Mouse (Mus musculus): ENCODE measurements around the gene Zc3h13. TPM values are rescaled to one million over a fixed set of nuclear protein-coding genes. Genes with fewer than 3 reads are reported as not detected.

Gene Zc3h13
- polyA plus RNA-seq, 1 experiment from 2014 or later: 19.9 TPM

DNA sequence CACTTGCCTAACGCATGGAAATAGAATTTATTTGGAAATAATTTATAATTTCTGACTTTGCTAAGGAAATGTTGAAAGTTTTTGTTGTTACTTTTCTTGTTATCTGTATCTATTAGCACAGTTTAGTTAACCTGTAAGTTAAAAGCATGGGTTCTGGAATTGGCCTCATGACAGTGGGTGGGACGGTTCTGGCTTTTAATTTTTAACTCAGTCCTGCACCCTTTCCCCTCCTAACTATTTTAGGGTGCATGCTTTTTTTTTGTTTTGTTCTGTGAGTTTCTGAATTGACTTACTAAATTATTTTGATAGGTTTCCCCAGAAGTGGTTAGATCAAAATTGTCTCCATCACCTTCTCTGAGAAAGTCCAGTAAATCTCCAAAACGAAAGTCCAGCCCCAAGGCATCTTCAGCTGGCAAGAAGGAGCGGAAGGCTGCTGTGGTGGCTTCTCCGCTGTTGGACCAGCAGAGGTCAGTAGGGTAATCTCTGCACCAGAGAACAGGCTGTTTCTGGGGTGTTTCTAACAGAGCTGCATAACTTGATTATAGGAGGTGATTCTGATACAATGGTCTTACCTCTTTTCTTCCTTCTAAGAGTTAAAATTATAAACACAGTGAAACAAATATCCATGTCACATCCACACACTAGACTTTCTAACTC, 25.3 kb downstream of the Zc3h13 start:
- Histone ChIP-seq H3K4me2 (ENCODE audit: low read depth, low read length) (no peak overlapping the region), H3K36me3 (ENCODE audit: control insufficient read depth, insufficient read depth, low read length) (no peaks in the 10 kb centered on the region), H3K4me1 (ENCODE audit: control insufficient read depth, insufficient read depth, low read length) (no peaks in the 10 kb centered on the region), H3K9ac (ENCODE audit: low read depth, low read length) (no peak overlapping the region), H3K9me3 (ENCODE audit: control insufficient read depth, low read length) (no peaks in the 10 kb centered on the region), H3K27me3 (replicated peaks; ENCODE audit: control insufficient read depth, insufficient read depth, low read length) (no peaks in the 10 kb centered on the region), H3K4me3 (ENCODE audit: low read length) (no peak overlapping the region), H3K27ac (ENCODE audit: low read length) (no peak overlapping the region)
- WGBS: 60% methylated on average over 5 of the region's 5 CpGs
- no peak for ATAC-seq

DNA sequence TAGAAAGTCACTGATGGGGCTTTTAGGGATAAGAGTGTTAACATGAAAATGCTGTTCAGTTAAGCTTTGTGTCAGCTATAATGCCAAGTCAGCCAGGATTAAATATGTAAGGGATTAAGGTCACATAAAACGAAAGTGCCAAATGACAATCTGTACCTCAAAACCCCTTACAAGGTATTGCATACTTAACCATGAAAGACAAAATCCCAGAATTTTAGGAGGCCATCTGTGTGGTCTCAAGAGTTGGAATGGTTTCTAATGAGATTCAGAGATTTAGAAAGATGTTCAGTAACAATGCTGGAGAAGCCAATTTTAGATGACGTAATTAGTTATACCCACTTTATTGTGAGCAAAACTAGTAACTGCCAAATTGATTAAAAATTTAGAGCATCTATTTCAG, 30.3 kb downstream of the Zc3h13 start:
- no peaks in the 10 kb centered on the region for H3K9me3 ChIP-seq (ENCODE audit: control insufficient read depth, low read length)
- H3K27ac ChIP-seq (ENCODE audit: low read length): no peak overlapping the region
- no peaks in the 10 kb centered on the region for H3K36me3 ChIP-seq (ENCODE audit: control insufficient read depth, insufficient read depth, low read length)
- no peak overlapping the region for H3K4me3 ChIP-seq (ENCODE audit: low read length)
- H3K4me2 ChIP-seq (ENCODE audit: low read depth, low read length): no peak overlapping the region
- no peaks in the 10 kb centered on the region for H3K4me1 ChIP-seq (ENCODE audit: control insufficient read depth, insufficient read depth, low read length)
- no peak for ATAC-seq
- 86% methylated on average over 2 of the region's 2 CpGs for WGBS
- no peak overlapping the region for H3K9ac ChIP-seq (ENCODE audit: low read depth, low read length)
- no peaks in the 10 kb centered on the region for H3K27me3 ChIP-seq (replicated peaks; ENCODE audit: control insufficient read depth, insufficient read depth, low read length)

DNA sequence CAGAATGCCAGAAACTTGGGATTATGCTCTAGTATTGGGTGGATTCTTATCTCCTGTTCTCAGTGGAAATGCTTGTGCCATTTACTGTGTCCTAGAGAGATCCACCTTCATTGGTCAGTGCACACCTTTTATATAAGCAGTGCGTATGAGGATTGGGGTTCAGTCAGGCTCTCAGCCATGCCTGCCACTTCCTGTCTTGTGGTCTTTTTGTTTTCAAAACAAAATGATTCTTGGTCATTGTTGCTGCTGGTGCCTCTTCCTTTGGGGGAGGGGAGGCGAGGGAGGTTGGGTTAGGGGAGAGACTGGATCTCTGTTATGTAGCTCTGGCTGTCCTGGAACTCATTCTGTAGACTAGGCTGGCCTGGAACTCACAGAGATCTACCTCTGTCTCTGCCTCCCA, 34.6 kb downstream of the Zc3h13 start:
- ATAC-seq: no peak
- Histone ChIP-seq H3K36me3 (ENCODE audit: control insufficient read depth, insufficient read depth, low read length) (peaks cover 4% of the 10 kb centered on the region; the same call in 1 of the 2 replicates), H3K9ac (ENCODE audit: low read depth, low read length) (no peak overlapping the region), H3K27me3 (replicated peaks; ENCODE audit: control insufficient read depth, insufficient read depth, low read length) (no peaks in the 10 kb centered on the region), H3K4me2 (ENCODE audit: low read depth, low read length) (no peak overlapping the region), H3K4me1 (ENCODE audit: control insufficient read depth, insufficient read depth, low read length) (no peaks in the 10 kb centered on the region), H3K4me3 (ENCODE audit: low read length) (no peak overlapping the region), H3K27ac (ENCODE audit: low read length) (no peak overlapping the region), H3K9me3 (ENCODE audit: control insufficient read depth, low read length) (no peaks in the 10 kb centered on the region)
- 97% methylated on average over 2 of the region's 2 CpGs for WGBS

DNA sequence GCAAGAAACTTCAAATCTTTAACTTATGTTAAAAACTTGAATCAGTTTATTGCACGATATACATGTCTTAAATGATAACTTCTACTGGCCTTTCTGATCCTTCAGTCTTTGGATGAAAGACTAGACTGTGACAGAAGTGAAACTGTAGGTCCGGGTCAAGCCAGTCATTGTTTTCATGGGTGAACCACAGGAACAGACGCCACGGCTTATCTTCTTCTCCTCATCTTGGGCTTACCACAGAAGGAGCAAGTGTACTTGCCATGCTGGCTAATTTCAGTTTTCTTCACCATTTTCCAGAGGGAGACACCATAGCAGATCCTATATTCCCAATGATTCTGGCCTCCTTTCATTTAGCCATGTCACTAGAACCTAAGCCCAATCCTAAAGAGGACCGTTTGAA, 36.1 kb downstream of the Zc3h13 start:
- Histone ChIP-seq H3K9me3 (ENCODE audit: control insufficient read depth, low read length) (no peaks in the 10 kb centered on the region), H3K36me3 (ENCODE audit: control insufficient read depth, insufficient read depth, low read length) (peaks cover 4% of the 10 kb centered on the region), H3K4me1 (ENCODE audit: control insufficient read depth, insufficient read depth, low read length) (no peaks in the 10 kb centered on the region), H3K4me3 (ENCODE audit: low read length) (no peak overlapping the region), H3K27ac (ENCODE audit: low read length) (no peak overlapping the region), H3K4me2 (ENCODE audit: low read depth, low read length) (no peak overlapping the region), H3K9ac (ENCODE audit: low read depth, low read length) (no peak overlapping the region), H3K27me3 (replicated peaks; ENCODE audit: control insufficient read depth, insufficient read depth, low read length) (no peaks in the 10 kb centered on the region)
- ATAC-seq: no peak
- 93% methylated on average over 5 of the region's 5 CpGs for WGBS

GRCm38 (mm10) chr14:75323354-75323753, 39.2 kb downstream of the Zc3h13 start:
- Histone ChIP-seq H3K4me1 (ENCODE audit: control insufficient read depth, insufficient read depth, low read length) (no peaks in the 10 kb centered on the region), H3K4me3 (ENCODE audit: low read length) (no peak overlapping the region), H3K9ac (ENCODE audit: low read depth, low read length) (no peak overlapping the region), H3K9me3 (ENCODE audit: control insufficient read depth, low read length) (no peaks in the 10 kb centered on the region), H3K36me3 (ENCODE audit: control insufficient read depth, insufficient read depth, low read length) (peaks cover 4% of the 10 kb centered on the region), H3K27me3 (replicated peaks; ENCODE audit: control insufficient read depth, insufficient read depth, low read length) (no peaks in the 10 kb centered on the region), H3K27ac (ENCODE audit: low read length) (no peak overlapping the region), H3K4me2 (ENCODE audit: low read depth, low read length) (no peak overlapping the region)
- ATAC-seq: no peak
- WGBS: 97% methylated on average over 32 of the region's 32 CpGs

GRCm38 (mm10) chr14:75328062-75328461, 43.9 kb downstream of the Zc3h13 start:
- Histone ChIP-seq H3K27ac (ENCODE audit: low read length) (no peak overlapping the region), H3K4me2 (ENCODE audit: low read depth, low read length) (no peak overlapping the region), H3K27me3 (replicated peaks; ENCODE audit: control insufficient read depth, insufficient read depth, low read length) (no peaks in the 10 kb centered on the region), H3K9me3 (ENCODE audit: control insufficient read depth, low read length) (no peaks in the 10 kb centered on the region), H3K4me3 (ENCODE audit: low read length) (no peak overlapping the region), H3K4me1 (ENCODE audit: control insufficient read depth, insufficient read depth, low read length) (no peaks in the 10 kb centered on the region), H3K9ac (ENCODE audit: low read depth, low read length) (no peak overlapping the region), H3K36me3 (ENCODE audit: control insufficient read depth, insufficient read depth, low read length) (peaks cover 14% of the 10 kb centered on the region)
- 82% methylated on average over 8 of the region's 8 CpGs for WGBS
- ATAC-seq: no peak

GRCm38 (mm10) chr14:75330621-75331020, 46.4 kb downstream of the Zc3h13 start:
- H3K27ac ChIP-seq (ENCODE audit: low read length): no peak overlapping the region
- no peak overlapping the region for H3K9ac ChIP-seq (ENCODE audit: low read depth, low read length)
- no peaks in the 10 kb centered on the region for H3K9me3 ChIP-seq (ENCODE audit: control insufficient read depth, low read length)
- no peaks in the 10 kb centered on the region for H3K4me1 ChIP-seq (ENCODE audit: control insufficient read depth, insufficient read depth, low read length)
- H3K36me3 ChIP-seq (ENCODE audit: control insufficient read depth, insufficient read depth, low read length): peaks cover 14% of the 10 kb centered on the region
- no peaks in the 10 kb centered on the region for H3K27me3 ChIP-seq (replicated peaks; ENCODE audit: control insufficient read depth, insufficient read depth, low read length)
- 80% methylated on average over 6 of the region's 6 CpGs for WGBS
- no peak for ATAC-seq
- no peak overlapping the region for H3K4me3 ChIP-seq (ENCODE audit: low read length)
- no peak overlapping the region for H3K4me2 ChIP-seq (ENCODE audit: low read depth, low read length)

GRCm38 (mm10) chr14:75334321-75334720, 50.1 kb downstream of the Zc3h13 start:
- peaks cover 14% of the 10 kb centered on the region for H3K36me3 ChIP-seq (ENCODE audit: control insufficient read depth, insufficient read depth, low read length)

DNA sequence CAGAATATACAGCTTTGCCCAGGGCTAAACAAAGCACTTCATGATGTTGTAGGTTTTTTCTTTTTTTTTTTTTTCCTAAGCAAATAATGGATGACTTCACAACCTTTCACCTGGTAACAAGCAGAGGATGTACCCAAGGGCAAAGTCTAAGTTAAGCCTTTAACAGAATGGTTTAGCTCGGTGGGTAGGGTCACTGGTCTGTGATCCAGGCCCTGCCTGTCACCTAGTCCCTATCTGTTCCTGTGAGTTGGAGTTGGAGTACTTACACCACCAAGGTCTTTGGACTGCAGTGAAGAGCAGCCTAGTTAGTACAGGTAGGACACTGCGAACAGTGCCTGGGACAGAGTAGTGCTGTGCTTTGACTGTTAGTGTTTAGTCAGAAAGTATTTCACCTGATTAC, 53.7 kb downstream of the Zc3h13 start:
- no peaks in the 10 kb centered on the region for H3K4me1 ChIP-seq (ENCODE audit: control insufficient read depth, insufficient read depth, low read length)
- no peak overlapping the region for H3K4me2 ChIP-seq (ENCODE audit: low read depth, low read length)
- no peaks in the 10 kb centered on the region for H3K27me3 ChIP-seq (replicated peaks; ENCODE audit: control insufficient read depth, insufficient read depth, low read length)
- H3K4me3 ChIP-seq (ENCODE audit: low read length): no peak overlapping the region
- WGBS: 90% methylated on average over 2 of the region's 2 CpGs
- H3K9ac ChIP-seq (ENCODE audit: low read depth, low read length): no peak overlapping the region
- no peak overlapping the region for H3K27ac ChIP-seq (ENCODE audit: low read length)
- no peaks in the 10 kb centered on the region for H3K9me3 ChIP-seq (ENCODE audit: control insufficient read depth, low read length)
- no peak for ATAC-seq
- no peaks in the 10 kb centered on the region; the same call in 1 of the 2 replicates for H3K36me3 ChIP-seq (ENCODE audit: control insufficient read depth, insufficient read depth, low read length)

More at GRCm38 (mm10) chr14:75334321-75334720, 50.1 kb downstream of the Zc3h13 start:
- Histone ChIP-seq H3K9me3 (ENCODE audit: control insufficient read depth, low read length) (no peaks in the 10 kb centered on the region), H3K4me2 (ENCODE audit: low read depth, low read length) (no peak overlapping the region), H3K27ac (ENCODE audit: low read length) (no peak overlapping the region), H3K9ac (ENCODE audit: low read depth, low read length) (no peak overlapping the region), H3K4me3 (ENCODE audit: low read length) (no peak overlapping the region), H3K4me1 (ENCODE audit: control insufficient read depth, insufficient read depth, low read length) (no peaks in the 10 kb centered on the region), H3K27me3 (replicated peaks; ENCODE audit: control insufficient read depth, insufficient read depth, low read length) (no peaks in the 10 kb centered on the region)
- no peak for ATAC-seq
- WGBS: 92% methylated on average over 4 of the region's 4 CpGs

- no peak for ATAC-seq
- H3K4me2 ChIP-seq (ENCODE audit: low read depth, low read length): no peak overlapping the region
- H3K9me3 ChIP-seq (ENCODE audit: control insufficient read depth, low read length): no peaks in the 10 kb centered on the region
- no peak overlapping the region for H3K9ac ChIP-seq (ENCODE audit: low read depth, low read length)
- H3K4me3 ChIP-seq (ENCODE audit: low read length): no peak overlapping the region
- H3K27ac ChIP-seq (ENCODE audit: low read length): no peak overlapping the region
- no peaks in the 10 kb centered on the region for H3K36me3 ChIP-seq (ENCODE audit: control insufficient read depth, insufficient read depth, low read length)
- H3K27me3 ChIP-seq (replicated peaks; ENCODE audit: control insufficient read depth, insufficient read depth, low read length): no peaks in the 10 kb centered on the region
- 86% methylated on average over 5 of the region's 5 CpGs for WGBS
- H3K4me1 ChIP-seq (ENCODE audit: control insufficient read depth, insufficient read depth, low read length): no peaks in the 10 kb centered on the region
These were observed 61.9 kb downstream of the Zc3h13 start for GRCm38 (mm10) chr14:75346041-75346440.

All from intestine, embryonic 16.5 days (tissue).